Mouse (Mus musculus) left cerebral cortex, adult 6 months (tissue): ENCODE data around the gene 9130409I23Rik. TPM values are rescaled to one million over a fixed set of nuclear protein-coding genes. Genes with fewer than 3 reads are reported as not detected.

Experiments
- long read RNA-seq, 2 experiments: library from polyadenylated mRNA; unstranded; transcript quantifications; one replicate each; pipeline ENCODE4 v2.0.0; 2019 to 2020
- polyA plus RNA-seq: library from polyadenylated mRNA; unstranded; fragments of <200 nt; fragmentation: Nextera tagmentation; gene quantifications from 2 replicates; pipeline ENCODE4 v1.2.3, GENCODE M21; 2021

Gene 9130409I23Rik
- polyA plus RNA-seq, result not detected in 2 replicates
- long read RNA-seq, experiment 1, result 0 reads
- long read RNA-seq, experiment 2, result 0 reads

DNA sequence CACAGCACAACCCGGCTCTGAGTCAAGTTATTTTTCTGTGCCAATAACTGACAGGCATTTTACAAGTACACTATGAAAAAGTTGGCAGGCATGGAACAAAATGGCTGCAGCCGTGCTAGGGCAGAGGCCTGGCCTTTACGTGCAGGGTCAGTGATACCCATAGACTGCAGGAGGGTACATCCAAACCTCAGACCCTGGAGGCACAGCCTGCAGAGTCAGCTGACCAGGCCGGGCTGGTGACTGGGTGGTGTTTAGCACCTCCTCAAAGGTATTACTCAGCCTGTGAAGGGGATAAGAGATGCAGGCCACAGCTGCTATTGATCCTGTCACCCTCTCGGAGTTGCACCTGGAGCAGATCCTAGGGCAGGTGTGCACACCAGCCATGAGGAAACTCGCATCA is at the start of gene 9130409I23Rik:
9130409I23Rik (plus strand) TSS at position 301 of the 400 bp plus-strand sequence.

DNA sequence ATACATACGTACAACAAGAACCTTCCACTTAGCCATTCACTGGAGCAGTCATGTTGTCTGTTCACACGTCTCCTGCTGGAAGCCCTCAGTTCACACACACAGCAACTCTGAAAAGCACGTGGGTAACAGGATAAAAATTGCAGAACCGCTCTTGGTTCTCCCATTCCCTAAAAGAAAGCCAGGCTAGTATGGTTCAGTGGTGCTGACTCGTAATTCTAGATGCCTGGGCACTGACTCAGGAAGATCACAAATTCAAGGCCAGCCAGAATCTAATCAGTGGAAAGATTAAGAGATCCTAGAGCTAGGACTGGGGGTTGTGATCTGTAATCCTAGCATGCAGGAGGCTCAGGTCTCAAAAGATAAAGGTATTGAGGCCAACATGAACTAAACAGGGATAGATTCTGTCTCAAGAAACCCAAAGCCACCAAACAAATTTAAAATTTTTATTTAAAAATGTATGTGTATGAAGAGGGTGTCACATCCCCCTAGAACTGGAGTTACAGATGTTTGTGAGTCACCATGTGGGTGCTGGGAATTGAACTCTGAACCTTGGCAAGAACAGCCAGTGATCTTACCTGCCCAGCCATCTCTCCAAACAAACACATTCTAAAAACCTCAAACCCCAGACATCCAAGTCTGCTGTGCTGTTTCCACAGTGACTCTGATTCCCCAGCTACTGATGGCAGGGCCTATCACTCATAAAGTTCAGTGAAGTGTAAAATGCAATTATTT is 30.1 kb upstream of the 9130409I23Rik start, which contains the start of gene Ephx1:
Ephx1 (minus strand) TSS at position 149 of the 732 bp plus-strand sequence.

Other genes with a start within 250 kb of the 9130409I23Rik start
- gene H3f3a, start 237.3 kb upstream of the 9130409I23Rik start, polyA plus RNA-seq, result 246 and 299 TPM in 2 replicates
- 13.4 and 16.2 TPM in 2 replicates for gene Sde2, start 200.1 kb upstream of the 9130409I23Rik start, polyA plus RNA-seq
- gene Lefty2, start 158.1 kb upstream of the 9130409I23Rik start, polyA plus RNA-seq, result 0.28 and 0.59 TPM in 2 replicates
- 65.0 and 74.7 TPM in 2 replicates for gene Pycr2, start 146.9 kb upstream of the 9130409I23Rik start, polyA plus RNA-seq
- 2.5 and 2.7 TPM in 2 replicates for gene Lefty1, start 116.2 kb upstream of the 9130409I23Rik start, polyA plus RNA-seq
- gene Tmem63a, start 108.9 kb upstream of the 9130409I23Rik start, polyA plus RNA-seq, result 18.8 and 20.1 TPM in 2 replicates
- 15.9 and 21.4 TPM in 2 replicates for gene Ephx1, start 30.3 kb upstream of the 9130409I23Rik start, polyA plus RNA-seq
- gene Nvl, start 93.0 kb downstream of the 9130409I23Rik start, polyA plus RNA-seq, result 6.7 and 12.6 TPM in 2 replicates
- gene Cnih4, start 93.5 kb downstream of the 9130409I23Rik start, polyA plus RNA-seq, result 47.2 and 53.3 TPM in 2 replicates
- gene Wdr26, start 160.8 kb downstream of the 9130409I23Rik start, polyA plus RNA-seq, result 7.1 and 11.5 TPM in 2 replicates